Mouse (Mus musculus) Patski (cell line): ENCODE data around the gene Pdzk1. TPM values are rescaled to one million over a fixed set of nuclear protein-coding genes. Genes with fewer than 3 reads are reported as not detected.

ENCODE experiments used
- ATAC-seq: fragments of 100-300 bp; one replicate; pipeline ENCODE4 v1.8.0; 2021
- CTCF ChIA-PET: fragments of 350-600 bp; sonication (Branson Sonifier 250); formaldehyde crosslinking; loops from one replicate; lab custom pipeline; 2022; ENCODE audit warnings: inconsistent platforms; lab: Charles Lee
- POLR2A ChIA-PET: fragments of 350-600 bp; sonication (Branson Sonifier 250); formaldehyde crosslinking; loops from one replicate; lab custom pipeline; 2022; ENCODE audit warnings: antibody characterized with exemption, inconsistent platforms; lab: Charles Lee
- DNase-seq: peaks from one replicate; pipeline ENCODE4 v3.0.0-alpha.2; 2011; ENCODE audit warnings: low read depth, low spot score
- H3K27me3 ChIP-seq: fragments of 371-371 bp; one replicate; pipeline ENCODE4 v1.5.1; 2021
- CTCF ChIP-seq: fragments of 100-300 bp; IDR thresholded peaks from one replicate; pipeline ENCODE4 v1.5.1; 2021
- in situ Hi-C: fragments of 300-500 bp; cut with MboI; formaldehyde crosslinking; loops from 3 replicates; pipeline ENCODE4 v1.11.1; 2018; ENCODE audit warnings: low pct_unique_long_range_greater_than_20kb, mixed read lengths
- polyA plus RNA-seq: library from polyadenylated mRNA; unstranded; gene quantifications from one replicate; pipeline ENCODE4 v1.2.3, GENCODE M21; 2021

Gene Pdzk1
- polyA plus RNA-seq, 1 experiment from 2014 or later = 0.24 TPM

DNA sequence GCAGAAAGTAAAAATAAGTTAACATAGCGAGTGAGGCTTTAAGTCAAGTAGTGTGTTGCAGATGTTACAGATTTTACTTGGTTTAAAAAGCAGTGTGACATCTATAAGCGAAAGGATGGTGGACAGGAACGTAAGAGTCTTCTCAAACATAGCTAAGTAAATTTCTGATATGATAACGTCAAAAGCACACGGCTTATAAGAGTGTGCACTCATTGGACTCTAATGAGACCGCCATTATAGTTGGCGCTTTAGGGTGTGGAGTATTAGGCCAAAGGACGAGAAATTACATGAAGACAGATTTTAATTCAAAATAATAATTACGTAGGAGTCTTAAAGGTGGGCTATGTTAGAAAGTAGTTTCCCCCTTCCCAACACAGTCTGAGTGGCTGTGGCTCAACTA lies 76.5 kb downstream of the Pdzk1 start:
- DNase-seq = no peak

More for the DNA sequence above, 76.5 kb downstream of the Pdzk1 start:
- peaks cover 2% of the 10 kb centered on the region for H3K27me3 ChIP-seq
- no peak for TF ChIP-seq CTCF
- no peak for ATAC-seq
- ChIA-PET POLR2A (interaction anchor here (0.6 kb wide), 2 partner anchors 129 to 310 kb away, joined by 3 to 4 read pairs; no protein-coding TSS in a partner anchor), CTCF (interaction anchor here (0.9 to 1.8 kb wide), 3 partner anchors 10 to 171 kb away, joined by 3 to 5 read pairs (median 3); no protein-coding TSS in a partner anchor)
- in situ Hi-C loops = no loop called here

Other genes with a start within 250 kb of the Pdzk1 start
- gene Polr3gl, start 235.1 kb upstream of the Pdzk1 start, polyA plus RNA-seq = 33.6 TPM
- gene Ankrd34a, start 232.6 kb upstream of the Pdzk1 start, polyA plus RNA-seq = 0.62 TPM
- gene Lix1l, start 228.1 kb upstream of the Pdzk1 start, polyA plus RNA-seq = 116 TPM
- gene Rbm8a, start 199.4 kb upstream of the Pdzk1 start, polyA plus RNA-seq = 104 TPM
- gene Pex11b, start 193.9 kb upstream of the Pdzk1 start, polyA plus RNA-seq = 84.6 TPM
- gene Gm42957, start 193.8 kb upstream of the Pdzk1 start, polyA plus RNA-seq = 0.10 TPM
- gene Itga10, start 183.7 kb upstream of the Pdzk1 start, polyA plus RNA-seq = 2.2 TPM
- gene Ankrd35, start 159.2 kb upstream of the Pdzk1 start, polyA plus RNA-seq = 0.09 TPM
- 54.0 TPM for gene Pias3, start 132.9 kb upstream of the Pdzk1 start, polyA plus RNA-seq
- gene Nudt17, start 120.7 kb upstream of the Pdzk1 start, polyA plus RNA-seq = 3.9 TPM
- gene Polr3c, start 101.7 kb upstream of the Pdzk1 start, polyA plus RNA-seq = 62.5 TPM
- 74.8 TPM for gene Rnf115, start 101.6 kb upstream of the Pdzk1 start, polyA plus RNA-seq
- gene Cd160, start 67 bp downstream of the Pdzk1 start, polyA plus RNA-seq = 0.19 TPM
- 0.13 TPM for gene Gja5, start 75.4 kb downstream of the Pdzk1 start, polyA plus RNA-seq
- gene Gpr89, start 76.1 kb downstream of the Pdzk1 start, polyA plus RNA-seq = 45.2 TPM
- 0.01 TPM for gene Gja8, start 96.7 kb downstream of the Pdzk1 start, polyA plus RNA-seq